Mouse (Mus musculus) monocyte, adult 5-6 weeks (primary cell): Measurements from ENCODE around the gene Immp2l. TPM values are rescaled to one million over a fixed set of nuclear protein-coding genes. Genes with fewer than 3 reads are reported as not detected.

Experiments used
- ATAC-seq: fragments of 153-309, 156-312 bp; replicated peaks from 2 replicates; pipeline ENCODE4 v1.8.0; 2017; ENCODE audit warnings: mild to moderate bottlenecking; ENCODE audit not compliant: low TSS enrichment, insufficient number of reproducible peaks, severe bottlenecking, poor library complexity, low FRiP score
- total RNA-seq: library from RNA; stranded (forward); fragments of 200-1000, 200-491, 200-594 nt; gene quantifications from 3 replicates; pipeline ENCODE4 v1.2.3, GENCODE M21; 2017

The Immp2l gene
- total RNA-seq, 1 experiment from 2014 or later, result not detected

DNA sequence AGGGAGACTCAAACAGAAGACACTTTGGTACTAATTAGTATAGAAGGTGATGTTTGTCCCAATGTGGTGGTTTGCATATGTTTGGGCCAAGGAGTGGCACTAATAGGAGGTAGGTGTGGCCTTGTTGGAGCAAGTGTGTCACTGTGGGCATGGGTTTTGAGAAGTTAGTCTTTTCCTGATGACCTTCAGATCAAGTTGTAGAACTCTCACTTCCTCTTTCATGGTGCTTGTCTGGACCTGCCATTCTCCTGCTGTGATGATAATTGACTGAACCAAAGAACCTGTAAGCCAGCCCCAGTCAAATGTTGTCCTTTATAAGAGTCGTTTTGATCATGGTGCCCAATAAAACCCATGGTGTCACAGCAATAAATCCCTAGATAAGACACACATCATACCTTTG lies 967.5 kb downstream of the Immp2l start:
- no peak for ATAC-seq
